Mouse (Mus musculus) midbrain, embryonic 11.5 days (tissue): ENCODE measurements around the gene Tmprss11c. TPM values are rescaled to one million over a fixed set of nuclear protein-coding genes. Genes with fewer than 3 reads are reported as not detected.

Source experiments
- ATAC-seq: fragments of 200-750 bp; cut with Nextera tagmentation; 2 replicates; pipeline ENCODE4 v1.8.0; 2017; ENCODE audit warnings: moderate TSS enrichment, moderate library complexity; ENCODE audit not compliant: low FRiP score
- DNase-seq: peaks from one replicate; pipeline ENCODE4 v3.0.0; 2015; ENCODE audit warnings: low spot score; ENCODE audit errors: missing footprints
- H3K27ac ChIP-seq: fragments of 300-500 bp; sonication (generic); 2 replicates; pipeline ENCODE4 v1.5.1; 2014; ENCODE audit warnings: low read depth, low read length
- H3K27me3 ChIP-seq: fragments of 300-500 bp; sonication (generic); 2 replicates; pipeline ENCODE4 v1.6.1; 2014; ENCODE audit warnings: mild to moderate bottlenecking, low read length, moderate library complexity, mixed read lengths; ENCODE audit not compliant: control insufficient read depth, insufficient read depth
- H3K36me3 ChIP-seq: fragments of 300-500 bp; sonication (generic); 2 replicates; pipeline ENCODE4 v1.6.1; 2014; ENCODE audit warnings: mild to moderate bottlenecking, low read length, moderate library complexity, mixed read lengths; ENCODE audit not compliant: control insufficient read depth, insufficient read depth
- H3K4me1 ChIP-seq: fragments of 300-500 bp; sonication (generic); 2 replicates; pipeline ENCODE4 v1.6.1; 2014; ENCODE audit warnings: low read length; ENCODE audit not compliant: control insufficient read depth, insufficient read depth
- H3K4me2 ChIP-seq: fragments of 300-500 bp; sonication (generic); 2 replicates; pipeline ENCODE4 v1.6.1; 2014; ENCODE audit warnings: mild to moderate bottlenecking, moderate library complexity
- H3K4me3 ChIP-seq: fragments of 300-500 bp; sonication (generic); 2 replicates; pipeline ENCODE4 v1.5.1; 2014; ENCODE audit warnings: low read depth, low read length
- H3K9ac ChIP-seq: fragments of 300-500 bp; sonication (generic); 2 replicates; pipeline ENCODE4 v1.6.1; 2014; ENCODE audit warnings: low read length
- H3K9me3 ChIP-seq: fragments of 300-500 bp; sonication (generic); 2 replicates; pipeline ENCODE4 v1.6.1; 2016; ENCODE audit warnings: low read length; ENCODE audit not compliant: control insufficient read depth
- WGBS: fragments of 180-500 bp; shearing (Covaris S2); extraction: QIAGEN DNeasy Blood & Tissue Kit; methylation state at CpG from one replicate; pipeline ENCODE4 v1.1.7; 2014; 5-methylcytosine and 5-hydroxymethylcytosine counted together
- polyA plus RNA-seq: library from polyadenylated mRNA; unstranded; fragments of >200 nt; fragmentation: Nextera tagmentation; extraction: Ambion mirVana; gene quantifications from 2 replicates; pipeline ENCODE4 v1.2.1, GENCODE M21; 2014

The Tmprss11c gene
- polyA plus RNA-seq, 1 experiment from 2014 or later, result not detected

GRCm38 (mm10) chr5:86191356-86191755, 97.8 kb downstream of the Tmprss11c start:
- WGBS, result 21% methylated on average over 4 of the region's 4 CpGs

DNA sequence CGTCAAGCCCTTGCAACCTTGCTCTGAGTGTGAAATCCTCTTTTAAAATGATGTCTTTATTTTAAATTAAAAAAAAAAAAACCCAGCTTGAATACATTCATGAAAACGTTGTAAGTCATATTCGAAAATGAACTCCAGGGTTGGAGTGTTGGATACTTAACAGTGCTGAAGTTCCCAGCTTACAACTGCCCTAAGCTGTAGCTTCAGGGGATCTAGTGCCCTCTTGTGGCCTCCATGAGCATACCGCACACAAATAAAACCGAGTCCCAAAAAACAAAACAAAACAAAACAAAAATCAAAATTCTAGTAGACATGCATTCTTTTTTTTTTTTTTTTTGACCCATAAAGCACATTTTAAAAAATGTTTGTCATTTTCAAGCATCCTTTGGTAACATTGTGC, 98.3 kb downstream of the Tmprss11c start:
- Histone ChIP-seq H3K27me3 (no peaks in the 10 kb centered on the region), H3K27ac (no peak overlapping the region), H3K4me3 (no peak overlapping the region), H3K9me3 (no peaks in the 10 kb centered on the region), H3K9ac (no peak overlapping the region), H3K4me1 (no peaks in the 10 kb centered on the region), H3K36me3 (no peaks in the 10 kb centered on the region), H3K4me2 (no peak overlapping the region)
- 21% methylated on average over 5 of the region's 5 CpGs for WGBS
- no peak for ATAC-seq
- DNase-seq, result no peak

More at GRCm38 (mm10) chr5:86191356-86191755, 97.8 kb downstream of the Tmprss11c start:
- no peaks in the 10 kb centered on the region for H3K9me3 ChIP-seq
- no peak overlapping the region for H3K4me3 ChIP-seq
- no peak overlapping the region for H3K9ac ChIP-seq
- H3K4me1 ChIP-seq, result no peaks in the 10 kb centered on the region
- H3K4me2 ChIP-seq, result no peak overlapping the region
- H3K27me3 ChIP-seq, result no peaks in the 10 kb centered on the region
- peak; percentile 74 for ATAC-seq
- no peak overlapping the region for H3K27ac ChIP-seq
- DNase-seq, result peak; percentile 93
- no peaks in the 10 kb centered on the region for H3K36me3 ChIP-seq

GRCm38 (mm10) chr5:86190290-86190689, 98.8 kb downstream of the Tmprss11c start:
- Histone ChIP-seq H3K9me3 (no peaks in the 10 kb centered on the region), H3K27me3 (no peaks in the 10 kb centered on the region), H3K36me3 (no peaks in the 10 kb centered on the region), H3K4me3 (no peak overlapping the region), H3K9ac (no peak overlapping the region), H3K4me2 (no peak overlapping the region), H3K27ac (no peak overlapping the region), H3K4me1 (no peaks in the 10 kb centered on the region)
- 42% methylated on average over 15 of the region's 15 CpGs for WGBS
- no peak for DNase-seq
- no peak for ATAC-seq

- H3K27me3 ChIP-seq, result no peaks in the 10 kb centered on the region
- H3K36me3 ChIP-seq, result no peaks in the 10 kb centered on the region
- WGBS, result 82% methylated on average over 6 of the region's 6 CpGs
- no peaks in the 10 kb centered on the region for H3K9me3 ChIP-seq
- no peak overlapping the region for H3K4me3 ChIP-seq
- H3K9ac ChIP-seq, result no peak overlapping the region
- no peak overlapping the region for H3K4me2 ChIP-seq
- no peaks in the 10 kb centered on the region for H3K4me1 ChIP-seq
- ATAC-seq, result no peak
- H3K27ac ChIP-seq, result no peak overlapping the region
- DNase-seq, result no peak
These were observed 101.7 kb downstream of the Tmprss11c start for GRCm38 (mm10) chr5:86187441-86187840.

Other genes starting within 250 kb of the Tmprss11c start
- gene Cenpc1, start 223.7 kb downstream of the Tmprss11c start, polyA plus RNA-seq, result 47.6 and 60.3 TPM in 2 replicates
- gene Stap1, start 217.6 kb downstream of the Tmprss11c start, polyA plus RNA-seq, result 0.10 and 0.15 TPM in 2 replicates
- gene Uba6, start 116.5 kb downstream of the Tmprss11c start, polyA plus RNA-seq, result 25.4 and 26.9 TPM in 2 replicates
- not detected in 2 replicates for gene Gnrhr, start 91.4 kb downstream of the Tmprss11c start, polyA plus RNA-seq
- not detected in 2 replicates for gene Tmprss11d, start 84.1 kb upstream of the Tmprss11c start, polyA plus RNA-seq
- not detected in 2 replicates for gene Tmprss11a, start 179.7 kb upstream of the Tmprss11c start, polyA plus RNA-seq
- not detected in 2 replicates for gene Tmprss11g, start 229.3 kb upstream of the Tmprss11c start, polyA plus RNA-seq